In the genomic region with DNA sequence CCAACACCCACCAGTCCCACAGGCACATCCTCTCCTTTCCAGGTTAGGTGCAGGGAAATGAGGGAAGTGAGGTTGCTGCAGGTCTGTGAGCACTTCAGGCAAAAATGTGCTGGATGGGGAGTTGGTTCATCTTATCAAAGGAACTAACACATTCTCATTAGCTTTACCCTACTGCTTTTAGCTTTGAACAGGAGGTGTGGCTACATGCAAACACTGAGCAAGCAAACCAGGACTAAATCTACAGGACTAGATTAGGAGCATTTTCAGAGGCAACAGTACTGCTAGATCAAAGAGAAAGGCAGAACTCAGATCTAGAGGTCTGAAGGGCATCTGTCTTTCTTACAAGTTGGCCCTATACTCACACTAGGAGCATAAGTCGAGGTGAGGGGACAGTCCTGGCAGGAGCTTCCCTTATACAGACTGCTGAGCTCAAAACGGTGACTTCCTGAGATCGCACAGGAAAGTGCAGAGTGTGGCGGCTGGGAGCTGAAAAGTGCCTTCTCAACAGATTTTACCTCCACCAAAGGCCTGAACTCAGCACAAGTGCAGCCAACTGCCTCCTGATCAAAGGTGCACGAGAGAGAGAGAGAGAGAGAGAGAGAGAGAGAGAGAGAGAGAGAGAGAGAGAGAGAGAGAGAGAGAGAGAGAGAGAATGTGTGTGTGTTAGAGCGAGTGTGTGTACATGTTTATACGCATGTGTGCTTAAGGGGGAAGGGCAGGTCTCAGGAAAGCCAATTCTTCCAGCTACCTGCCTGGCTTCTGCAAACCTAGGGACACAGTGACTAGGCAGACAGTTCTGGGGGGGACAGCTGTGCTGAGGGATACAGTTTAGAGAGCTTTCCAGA, we compare ENCODE assay signal across 7 mouse cellular contexts. TPM values are rescaled to one million over a fixed set of nuclear protein-coding genes. Genes with fewer than 3 reads are reported as not detected.
DNase-seq lines count a peak whose midpoint lies in the region; ATAC-seq and TF ChIP-seq lines count a peak whose summit lies in the region.

No protein-coding gene starts in this region.

- H3K4me1 ChIP-seq in thymus, adult 2 months (replicated peaks; ENCODE audit: control insufficient read depth, insufficient read depth, low read length), result peaks cover 64% of the 10 kb centered on the region
- peaks cover 22% of the 10 kb centered on the region for H3K4me1 ChIP-seq in forebrain, embryonic 11.5 days (replicated peaks; ENCODE audit: control insufficient read depth, insufficient read depth, low read length)
- peaks cover 20% of the 10 kb centered on the region for H3K4me1 ChIP-seq in kidney, postnatal 0 days (replicated peaks; ENCODE audit: insufficient read depth, low read length)

- 4% methylated on average over 7 of the region's 7 CpGs for WGBS in thymus, adult 2 months
- WGBS in forebrain, embryonic 11.5 days, result 48% methylated on average over 7 of the region's 7 CpGs
- 25% methylated on average over 7 of the region's 7 CpGs for WGBS in kidney, postnatal 0 days

- no peak for ATAC-seq in forebrain, embryonic 11.5 days (replicated peaks; ENCODE audit: low FRiP score)
- no peak for ATAC-seq in kidney, postnatal 0 days (replicated peaks; ENCODE audit: low FRiP score, low read depth)

- peak overlapping the region; percentile 29; the same call in 1 of the 2 replicates for H3K9ac ChIP-seq in forebrain, embryonic 11.5 days (ENCODE audit: low read length)
- H3K9ac ChIP-seq in kidney, postnatal 0 days (ENCODE audit: low read depth, low read length), result peak overlapping the region; percentile 86; the same call in 1 of the 2 replicates

- H3K27me3 ChIP-seq in thymus, adult 2 months (ENCODE audit: control insufficient read depth, insufficient read depth, low read length), result no peaks in the 10 kb centered on the region
- no peaks in the 10 kb centered on the region; the same call in 1 of the 2 replicates for H3K27me3 ChIP-seq in forebrain, embryonic 11.5 days (ENCODE audit: control insufficient read depth, insufficient read depth, low read length)
- H3K27me3 ChIP-seq in kidney, postnatal 0 days (ENCODE audit: insufficient read depth, low read length), result no peaks in the 10 kb centered on the region

- no peaks in the 10 kb centered on the region for H3K9me3 ChIP-seq in forebrain, embryonic 11.5 days (ENCODE audit: control insufficient read depth, low read length)
- no peaks in the 10 kb centered on the region for H3K9me3 ChIP-seq in kidney, postnatal 0 days (replicated peaks; ENCODE audit: low read length)

- H3K36me3 ChIP-seq in thymus, adult 2 months (ENCODE audit: control insufficient read depth, insufficient read depth, low read length), result no peaks in the 10 kb centered on the region
- H3K36me3 ChIP-seq in forebrain, embryonic 11.5 days (ENCODE audit: control insufficient read depth, insufficient read depth, low read length), result peaks cover 5% of the 10 kb centered on the region; the same call in 1 of the 2 replicates
- peaks cover 15% of the 10 kb centered on the region for H3K36me3 ChIP-seq in kidney, postnatal 0 days (ENCODE audit: insufficient read depth, low read length)

- no peak for TF ChIP-seq POLR2A in thymus, adult 2 months (IDR thresholded peaks at IDR 0.05; ENCODE audit: control insufficient read depth, extremely low read depth, insufficient read depth, low read length, poor library complexity)

- H3K27ac ChIP-seq in thymus, adult 2 months (ENCODE audit: control insufficient read depth, insufficient read depth, low read length), result peak overlapping the region; percentile 19
- H3K27ac ChIP-seq in forebrain, embryonic 11.5 days (ENCODE audit: low read depth, low read length), result peak overlapping the region; percentile 4; the same call in 1 of the 2 replicates
- peak overlapping the region; percentile 95 for H3K27ac ChIP-seq in kidney, postnatal 0 days

- no peak for TF ChIP-seq CTCF in thymus, adult 2 months (IDR thresholded peaks at IDR 0.05; ENCODE audit: borderline replicate concordance, control insufficient read depth, extremely low read depth, insufficient read depth, low read length, poor library complexity)
- TF ChIP-seq CTCF in kidney, postnatal 0 days (IDR thresholded peaks at IDR 0.05; ENCODE audit: low read depth), result no peak

- peak overlapping the region; percentile 93; the same call in 1 of the 2 replicates for H3K4me2 ChIP-seq in forebrain, embryonic 11.5 days (ENCODE audit: low read depth, low read length, severe bottlenecking)
- peak overlapping the region; percentile 96 for H3K4me2 ChIP-seq in kidney, postnatal 0 days (ENCODE audit: low read length)

- DNase-seq in thymus, adult 2 months, result no peak
- DNase-seq in thymus, adult 18-20 months, result no peak
- no peak for DNase-seq in forebrain, embryonic 11.5 days (ENCODE audit: low spot score)
- DNase-seq in kidney, postnatal 0 days (ENCODE audit: low spot score), result no peak
- peak; percentile 67 for DNase-seq in naive thymus-derived CD4-positive, alpha-beta T cell, adult 2 months (ENCODE audit: low read depth)
- no peak for DNase-seq in gastrocnemius, postnatal 10 days
- DNase-seq in frontal cortex, postnatal 36 days (ENCODE audit: low spot score in 2 of 2), result no peak

- no peak overlapping the region for H3K4me3 ChIP-seq in thymus, adult 2 months (ENCODE audit: control insufficient read depth, insufficient read depth, low read length)
- H3K4me3 ChIP-seq in forebrain, embryonic 11.5 days (ENCODE audit: low read depth, low read length), result no peak overlapping the region
- H3K4me3 ChIP-seq in kidney, postnatal 0 days (replicated peaks; ENCODE audit: low read depth, low read length), result peak overlapping the region; percentile 99; the same call in 1 of the 2 replicates

RNA-seq across cellular contexts. Expression of a gene that starts 2.3 kb away (rescaled TPM):
- 33.6 and 35.5 TPM in 2 replicates for polyA plus RNA-seq in thymus, adult 2 months (2012; rRNA removed)
- 25.5 and 26.4 TPM in 2 replicates for polyA plus RNA-seq in forebrain, embryonic 11.5 days (2014; fragmentation: Nextera tagmentation; extraction: Ambion mirVana)
- 26.5 and 27.4 TPM in 2 replicates for polyA plus RNA-seq in kidney, postnatal 0 days (2015; fragmentation: Nextera tagmentation; extraction: Ambion mirVana)
- 10 to 100 TPM; 27.6 to 39.6 TPM for total RNA-seq in gastrocnemius, postnatal 10 days (2021)

RNA-seq across cellular contexts. Expression of a gene that starts 6.1 kb away (rescaled TPM):
- 169 and 184 TPM in 2 replicates for polyA plus RNA-seq in thymus, adult 2 months (2012; rRNA removed)
- polyA plus RNA-seq in forebrain, embryonic 11.5 days (2014; fragmentation: Nextera tagmentation; extraction: Ambion mirVana), result 37.8 and 41.1 TPM in 2 replicates
- polyA plus RNA-seq in kidney, postnatal 0 days (2015; fragmentation: Nextera tagmentation; extraction: Ambion mirVana), result 38.8 and 41.6 TPM in 2 replicates
- 1 to 10 TPM; 6.5 to 9.2 TPM for total RNA-seq in gastrocnemius, postnatal 10 days (2021)

RNA-seq across cellular contexts. Expression of a gene that starts 12.5 kb away (rescaled TPM):
- polyA plus RNA-seq in thymus, adult 2 months (2012; rRNA removed), result 2.8 and 3.4 TPM in 2 replicates
- 33.7 and 36.9 TPM in 2 replicates for polyA plus RNA-seq in forebrain, embryonic 11.5 days (2014; fragmentation: Nextera tagmentation; extraction: Ambion mirVana)
- 12.2 and 13.9 TPM in 2 replicates for polyA plus RNA-seq in kidney, postnatal 0 days (2015; fragmentation: Nextera tagmentation; extraction: Ambion mirVana)
- 10 to 100 TPM; 15.1 to 18.1 TPM for total RNA-seq in gastrocnemius, postnatal 10 days (2021)

RNA-seq across cellular contexts. Expression of a gene that starts 13.4 kb away (rescaled TPM):
- 247 and 260 TPM in 2 replicates for polyA plus RNA-seq in thymus, adult 2 months (2012; rRNA removed)
- polyA plus RNA-seq in forebrain, embryonic 11.5 days (2014; fragmentation: Nextera tagmentation; extraction: Ambion mirVana), result 126 and 134 TPM in 2 replicates
- 116 and 118 TPM in 2 replicates for polyA plus RNA-seq in kidney, postnatal 0 days (2015; fragmentation: Nextera tagmentation; extraction: Ambion mirVana)
- total RNA-seq in gastrocnemius, postnatal 10 days (2021), result 10 to 100 TPM; 29.7 to 30.9 TPM

RNA-seq across cellular contexts. Expression of a gene that starts 16.9 kb away (rescaled TPM):
- 1.2 and 3.2 TPM in 2 replicates for polyA plus RNA-seq in thymus, adult 2 months (2012; rRNA removed)
- 0.51 TPM in 1 of 2 replicates, not detected in the other for polyA plus RNA-seq in forebrain, embryonic 11.5 days (2014; fragmentation: Nextera tagmentation; extraction: Ambion mirVana)
- 0.24 and 0.28 TPM in 2 replicates for polyA plus RNA-seq in kidney, postnatal 0 days (2015; fragmentation: Nextera tagmentation; extraction: Ambion mirVana)
- 10 to 100 TPM; 89.2 to 92.0 TPM for total RNA-seq in gastrocnemius, postnatal 10 days (2021)

Comparison
In these comparisons a context has a peak if more than half of its experiments do, and no peak if none do; other contexts are left out.
1. H3K27ac ChIP-seq: peak in every context shown above with its lines; median percentile 95 in kidney, postnatal 0 days; 19 in thymus, adult 2 months; 4 in forebrain, embryonic 11.5 days.